In the genomic region with DNA sequence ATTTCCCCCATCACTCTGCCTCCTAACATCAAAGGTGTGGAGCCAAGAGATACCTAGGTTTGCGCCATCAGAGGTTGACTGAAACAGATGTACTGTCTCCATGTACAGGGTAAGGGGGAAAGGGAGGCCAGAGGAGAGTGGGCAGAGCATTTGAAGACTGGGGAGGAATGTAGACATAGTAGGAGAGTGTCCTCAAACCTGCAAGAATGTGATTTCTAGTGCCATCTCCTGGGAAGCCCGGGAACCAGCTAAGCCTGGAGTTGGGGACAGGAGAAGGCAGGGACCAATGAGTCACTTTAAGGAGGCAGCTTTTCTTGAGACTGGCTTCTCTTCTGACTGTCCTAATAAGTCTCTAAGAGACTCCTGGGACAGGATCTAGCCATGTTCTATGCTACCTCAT, we compare ENCODE assay signal across 15 mouse cellular contexts. TPM values are rescaled to one million over a fixed set of nuclear protein-coding genes. Genes with fewer than 3 reads are reported as not detected.
DNase-seq lines count a peak whose midpoint lies in the region; TF ChIP-seq lines count a peak whose summit lies in the region.
"Had no signal": no experiment of that assay in that cellular context is flagged by ENCODE, and none has a peak within 500 bp of the region (broad histone marks: within the 10 kb centered on the region; RNA-seq: fewer than 3 reads in every experiment).

No protein-coding gene starts in this region.

- no peak; the same call in 1 of the 2 replicates for TF ChIP-seq RAD21 in CH12.LX (IDR thresholded peaks at IDR 0.05; ENCODE audit: low read depth, low read length)

- H3K27me3 ChIP-seq in heart, adult 2 months (ENCODE audit: control insufficient read depth, insufficient read depth, low read length), result no peaks in the 10 kb centered on the region
- no peaks in the 10 kb centered on the region for H3K27me3 ChIP-seq in CH12.LX (replicated peaks)
- H3K27me3 ChIP-seq: embryonic facial prominence, embryonic 15.5 days; kidney, embryonic 15.5 days had no signal

- TF ChIP-seq CTCF in heart, adult 2 months (IDR thresholded peaks at IDR 0.05), result peak; percentile 54
- TF ChIP-seq CTCF in left cerebral cortex, adult 2 months (IDR thresholded peaks at IDR 0.05), result peak; percentile 53
- peak in 1 of 2 experiments; percentile 35; a peak in 2 of 4 replicates for TF ChIP-seq CTCF in CH12.LX (conservative IDR thresholded peaks at IDR 0.05 in 1 of 2, IDR thresholded peaks at IDR 0.05 in 1 of 2; ENCODE audit: low read depth in 2 of 2, low read length in 2 of 2)

- intact Hi-C loops in heart, adult 2 months (cut with DNase I), result loop anchor here (10.0 kb wide), 1 partner anchor 175 kb away; no protein-coding TSS in a partner anchor
- intact Hi-C loops in left cerebral cortex, adult 2 months (cut with DNase I), result loop anchor here (1.0 to 5.0 kb wide), 3 partner anchors 52 to 170 kb away; partner anchors contain the start of gene Dnm3
- intact Hi-C loops in left cerebral cortex, postnatal 10 days (cut with DNase I), result loop anchor here (10.0 kb wide), 1 partner anchor 175 kb away; no protein-coding TSS in a partner anchor

- 64% methylated on average over 2 of the region's 2 CpGs for WGBS in heart, adult 2 months

- in situ Hi-C loops in CH12.LX (cut with MboI; ENCODE audit: low pct_ligation_motif_present, low pct_unique_long_range_greater_than_20kb, low sequenced_read_pairs), result loop anchor here (10.0 kb wide), 1 partner anchor 165 kb away; no protein-coding TSS in a partner anchor

- dilution Hi-C loops in CH12.LX (cut with MboI; ENCODE audit: extremely low pct_ligation_motif_present, extremely low pct_unique_long_range_greater_than_20kb, low sequenced_read_pairs), result no loop called here

- no peak overlapping the region for H3K27ac ChIP-seq in heart, adult 2 months
- H3K27ac ChIP-seq in left cerebral cortex, adult 2 months, result no peak overlapping the region
- no peak overlapping the region for H3K27ac ChIP-seq in CH12.LX (ENCODE audit: insufficient read depth, low read depth)
- H3K27ac ChIP-seq: embryonic facial prominence, embryonic 15.5 days; hindbrain, embryonic 10.5 days; kidney, embryonic 15.5 days; liver, embryonic 14.5 days had no signal

- no peak overlapping the region for H3K9ac ChIP-seq in heart, adult 2 months (ENCODE audit: low read depth, low read length)
- H3K9ac ChIP-seq in CH12.LX (ENCODE audit: insufficient read depth, low read depth), result no peak overlapping the region
- H3K9ac ChIP-seq: embryonic facial prominence, embryonic 15.5 days; kidney, embryonic 15.5 days; liver, embryonic 14.5 days had no signal

- no peak overlapping the region for H3K4me2 ChIP-seq in CH12.LX (ENCODE audit: insufficient read depth, low read depth, poor library complexity, severe bottlenecking)
- H3K4me2 ChIP-seq: embryonic facial prominence, embryonic 15.5 days; kidney, embryonic 15.5 days had no signal

- no peaks in the 10 kb centered on the region for H3K4me1 ChIP-seq in heart, adult 2 months (ENCODE audit: control insufficient read depth, insufficient read depth, low read length)
- H3K4me1 ChIP-seq in CH12.LX (ENCODE audit: control insufficient read depth in 1 of 2, insufficient read depth in 2 of 2), result no peaks in the 10 kb centered on the region
- H3K4me1 ChIP-seq: embryonic facial prominence, embryonic 15.5 days; kidney, embryonic 15.5 days had no signal

- no peaks in the 10 kb centered on the region for H3K79me2 ChIP-seq in heart, adult 2 months (replicated peaks; ENCODE audit: control insufficient read depth, insufficient read depth, low read length)
- H3K79me2 ChIP-seq in CH12.LX (replicated peaks; ENCODE audit: control insufficient read depth, extremely low read depth, insufficient read depth, poor library complexity, severe bottlenecking), result no peaks in the 10 kb centered on the region

- H3K4me3 ChIP-seq in heart, adult 2 months, result no peak overlapping the region
- H3K4me3 ChIP-seq in left cerebral cortex, adult 2 months, result no peak overlapping the region
- H3K4me3 ChIP-seq in CH12.LX (replicated peaks in 1 of 3; ENCODE audit: low read depth in 2 of 3, low read length in 2 of 3, poor library complexity in 1 of 3), result no peak overlapping the region
- H3K4me3 ChIP-seq: embryonic facial prominence, embryonic 15.5 days; hindbrain, embryonic 10.5 days; kidney, embryonic 15.5 days had no signal

- no peaks in the 10 kb centered on the region for H3K36me3 ChIP-seq in heart, adult 2 months (ENCODE audit: control insufficient read depth, insufficient read depth, low read length)
- H3K36me3 ChIP-seq in CH12.LX (replicated peaks in 1 of 2; ENCODE audit: control insufficient read depth in 1 of 2, insufficient read depth in 1 of 2, low read length in 1 of 2), result peaks cover 16 to 36% of the 10 kb centered on the region in 2 experiments

- peak; percentile 51 for DNase-seq in adrenal gland, adult 2 months
- no peak for DNase-seq in adrenal gland, postnatal 25 days
- DNase-seq in heart, adult 2 months, result no peak
- no peak for DNase-seq in heart, adult 8-10 months (ENCODE audit: low spot score)
- peak in 1 of 2 experiments; percentile 37 for DNase-seq in left cerebral cortex, adult 2 months (ENCODE audit: extremely low spot score in 1 of 2, low spot score in 2 of 2)
- DNase-seq in left cerebral cortex, postnatal 10 days (ENCODE audit: extremely low spot score in 1 of 2, low spot score in 2 of 2), result no peak
- DNase-seq in CH12.LX (ENCODE audit: extremely low read depth) (no peak), MN1 (ENCODE audit: low spot score) (no peak)
- DNase-seq: cerebellum, adult 11-12 months; thymus, postnatal 14 days had no signal

- TF ChIP-seq EP300 in heart, adult 2 months (IDR thresholded peaks at IDR 0.05; ENCODE audit: insufficient read depth, low read depth, low read length), result no peak
- TF ChIP-seq EP300 in CH12.LX (IDR thresholded peaks at IDR 0.05; ENCODE audit: low read length), result no peak

- no peaks in the 10 kb centered on the region for H3K9me3 ChIP-seq in CH12.LX (replicated peaks; ENCODE audit: low read length)
- H3K9me3 ChIP-seq: embryonic facial prominence, embryonic 15.5 days; kidney, embryonic 15.5 days had no signal

- TF ChIP-seq POLR2A in heart, adult 2 months (IDR thresholded peaks at IDR 0.05; ENCODE audit: insufficient read depth, low read depth, low read length), result no peak
- TF ChIP-seq POLR2A in CH12.LX (IDR thresholded peaks at IDR 0.05; ENCODE audit: low read depth, low read length), result no peak

TF ChIP-seq in CH12.LX, 34 proteins besides CTCF, POLR2A, EP300 and RAD21:
- TF ChIP-seq SMC3 (IDR thresholded peaks at IDR 0.05; ENCODE audit: low read depth, low read length) (peak; percentile 19; the same call in 1 of the 2 replicates), MAZ (IDR thresholded peaks at IDR 0.05; ENCODE audit: low read depth, low read length) (no peak)

RNA-seq across cellular contexts. Expression of gene Mettl13, which starts 18.7 kb away (rescaled TPM):
- total RNA-seq in adrenal gland, adult 2 months (2021), result 10 to 100 TPM; 13.2 to 18.3 TPM
- 4.7 and 6.2 TPM in 2 replicates for polyA plus RNA-seq in adrenal gland, adult 2 months (2012; rRNA removed)
- 15.8 and 18.8 TPM in 2 replicates for total RNA-seq in adrenal gland, postnatal 25 days (2021)
- 1 to 10 TPM; 4.1 to 5.4 TPM for total RNA-seq in heart, adult 2 months (2021)
- 4.1 and 4.5 TPM in 2 replicates for polyA plus RNA-seq in heart, adult 2 months (2012; rRNA removed)
- total RNA-seq in heart, adult 8-10 months (2022), result 1 to 10 TPM; 4.5 to 6.7 (median 5.6) TPM
- total RNA-seq in left cerebral cortex, adult 2 months (2021), result 10 to 100 TPM; 10.3 to 12.6 TPM
- total RNA-seq in left cerebral cortex, postnatal 10 days (2021), result 10 to 100 TPM; 11.4 to 14.4 TPM
- total RNA-seq in CH12.LX (2012; rRNA removed), result 22.8 and 31.5 TPM in 2 replicates
- 23.8 and 26.8 TPM in 2 replicates for total RNA-seq in CH12.LX (2014; rRNA removed)
- 54.5 and 58.5 TPM in 2 replicates for polyA plus RNA-seq in CH12.LX (2012; ENCODE audit: insufficient read length, low read depth)

RNA-seq across cellular contexts. Expression of gene Vamp4, which starts 40.7 kb away (rescaled TPM):
- total RNA-seq in adrenal gland, adult 2 months (2021), result 10 to 100 TPM; 31.1 to 41.2 TPM
- 12.1 and 15.2 TPM in 2 replicates for polyA plus RNA-seq in adrenal gland, adult 2 months (2012; rRNA removed)
- total RNA-seq in adrenal gland, postnatal 25 days (2021), result 38.0 and 38.6 TPM in 2 replicates
- 10 to 100 TPM; 22.5 to 23.1 TPM for total RNA-seq in heart, adult 2 months (2021)
- polyA plus RNA-seq in heart, adult 2 months (2012; rRNA removed), result 6.8 and 11.8 TPM in 2 replicates
- total RNA-seq in heart, adult 8-10 months (2022), result 10 to 100 TPM; 20.9 to 25.3 (median 24.1) TPM
- 100 to 1,000 TPM; 107 to 108 TPM for total RNA-seq in left cerebral cortex, adult 2 months (2021)
- 10 to 100 TPM; 79.5 to 81.2 TPM for total RNA-seq in left cerebral cortex, postnatal 10 days (2021)
- total RNA-seq in CH12.LX (2012; rRNA removed) (17.9 and 18.0 TPM in 2 replicates), CH12.LX (2014; rRNA removed) (38.5 and 46.0 TPM in 2 replicates)
- 36.8 and 43.4 TPM in 2 replicates for polyA plus RNA-seq in CH12.LX (2012; ENCODE audit: insufficient read length, low read depth)

RNA-seq across cellular contexts. Expression of gene Dnm3, which starts 51.8 kb away (rescaled TPM):
- total RNA-seq in adrenal gland, adult 2 months (2021), result 10 to 100 TPM; 11.6 to 18.1 TPM
- 3.3 and 3.8 TPM in 2 replicates for polyA plus RNA-seq in adrenal gland, adult 2 months (2012; rRNA removed)
- total RNA-seq in adrenal gland, postnatal 25 days (2021), result 13.4 and 14.4 TPM in 2 replicates
- 1 to 10 TPM; 5.9 to 7.8 TPM for total RNA-seq in heart, adult 2 months (2021)
- polyA plus RNA-seq in heart, adult 2 months (2012; rRNA removed), result 1.5 and 2.9 TPM in 2 replicates
- total RNA-seq in heart, adult 8-10 months (2022), result 1 to 10 TPM; 2.6 to 4.6 (median 4.1) TPM
- 100 to 1,000 TPM; 102 to 103 TPM for total RNA-seq in left cerebral cortex, adult 2 months (2021)
- total RNA-seq in left cerebral cortex, postnatal 10 days (2021), result 10 to 100 TPM; 74.5 to 81.2 TPM
- total RNA-seq in CH12.LX (2012; rRNA removed) (5.1 and 6.9 TPM in 2 replicates), CH12.LX (2014; rRNA removed) (3.6 and 4.0 TPM in 2 replicates)
- polyA plus RNA-seq in CH12.LX (2012; ENCODE audit: insufficient read length, low read depth), result 9.5 and 10.3 TPM in 2 replicates
- total RNA-seq: granulocyte monocyte progenitor cell, adult 5-6 weeks had no signal
